Mouse (Mus musculus) urinary bladder, postnatal 14 days (tissue): ENCODE measurements around the gene Hnrnpa0.
A peak's percentile ranks its signal among the peaks of the same experiment; 100 is the strongest.

Experiments
- DNase-seq: peaks from one replicate; pipeline ENCODE4 v3.0.0; 2021; ENCODE audit warnings: low spot score

Gene Hnrnpa0

GRCm38 (mm10) chr13:58126862-58127765 is 1.2 kb downstream of the Hnrnpa0 start:
- DNase-seq: no peak

- DNase-seq: peak; percentile 37
Observed at GRCm38 (mm10) chr13:58126126-58126525, 2.2 kb downstream of the Hnrnpa0 start.

- DNase-seq: no peak
Observed at GRCm38 (mm10) chr13:58124989-58125388, 3.4 kb downstream of the Hnrnpa0 start.

GRCm38 (mm10) chr13:58124278-58124677 is 4.1 kb downstream of the Hnrnpa0 start:
- DNase-seq: no peak

GRCm38 (mm10) chr13:58123381-58123780 is 5.0 kb downstream of the Hnrnpa0 start:
- DNase-seq: no peak

- DNase-seq: no peak
Observed at GRCm38 (mm10) chr13:58122786-58123297, 5.5 kb downstream of the Hnrnpa0 start.

- peak; percentile 64 for DNase-seq
Observed at GRCm38 (mm10) chr13:58117318-58118017, 10.9 kb downstream of the Hnrnpa0 start.

- DNase-seq: no peak
Observed at GRCm38 (mm10) chr13:58116801-58117200, 11.6 kb downstream of the Hnrnpa0 start.

- DNase-seq: peak; percentile 64
Observed at GRCm38 (mm10) chr13:58115227-58115626, 13.1 kb downstream of the Hnrnpa0 start.

GRCm38 (mm10) chr13:58113061-58113900 is 15.1 kb downstream of the Hnrnpa0 start, which contains the start of gene Klhl3:
TSS of gene Klhl3 (minus strand) at chr13:58113592.
- DNase-seq: peak; percentile 61

GRCm38 (mm10) chr13:58112601-58113041 is 15.7 kb downstream of the Hnrnpa0 start:
- DNase-seq: no peak

GRCm38 (mm10) chr13:58112191-58112590 is 16.2 kb downstream of the Hnrnpa0 start:
- DNase-seq: no peak

GRCm38 (mm10) chr13:58111306-58111705 is 17.1 kb downstream of the Hnrnpa0 start:
- DNase-seq: no peak

- DNase-seq: no peak
Observed at GRCm38 (mm10) chr13:58090643-58091042, 37.7 kb downstream of the Hnrnpa0 start.

- DNase-seq: no peak
Observed at GRCm38 (mm10) chr13:58084396-58084795, 44.0 kb downstream of the Hnrnpa0 start.

- DNase-seq: no peak
Observed at GRCm38 (mm10) chr13:58083521-58083920, 44.8 kb downstream of the Hnrnpa0 start.

GRCm38 (mm10) chr13:58083048-58083447 is 45.3 kb downstream of the Hnrnpa0 start:
- no peak for DNase-seq

- DNase-seq: no peak
Observed at GRCm38 (mm10) chr13:58078361-58078760, 50.0 kb downstream of the Hnrnpa0 start.
